Mouse (Mus musculus) right cerebral cortex, postnatal 4 days (tissue): ENCODE measurements at regions not wholly inside any gene's neighbourhood (a gene's known extent, or its start where the extent isn't known, plus 50 kb on each side); places are given as distances from the start of the nearest gene placed in this dataset.
A peak's percentile ranks its signal among the peaks of the same experiment; 100 is the strongest.

ENCODE experiments used
- DNase-seq: peaks from one replicate; pipeline ENCODE4 v3.0.0-alpha.2; 2022

DNA sequence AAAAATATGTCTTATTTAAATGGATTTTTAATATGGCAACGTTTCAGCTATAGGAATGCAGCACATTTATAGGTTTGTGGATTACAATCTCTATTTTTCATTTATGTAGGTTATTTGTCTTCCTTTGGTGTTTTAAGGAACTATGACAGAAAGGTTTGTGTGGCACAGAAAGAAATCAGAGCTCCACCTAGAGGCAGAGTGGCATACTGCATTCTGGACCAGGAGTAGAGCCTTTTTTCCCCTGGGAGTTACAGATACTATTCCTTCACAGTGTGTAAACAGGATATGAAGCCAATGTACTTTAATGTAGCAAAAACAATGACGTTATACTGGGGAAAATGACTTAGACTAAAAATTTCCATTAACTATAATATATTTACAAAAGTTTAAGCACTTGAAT is 94.9 kb upstream of the St8sia4 start:
- DNase-seq: peak; percentile 59

DNA sequence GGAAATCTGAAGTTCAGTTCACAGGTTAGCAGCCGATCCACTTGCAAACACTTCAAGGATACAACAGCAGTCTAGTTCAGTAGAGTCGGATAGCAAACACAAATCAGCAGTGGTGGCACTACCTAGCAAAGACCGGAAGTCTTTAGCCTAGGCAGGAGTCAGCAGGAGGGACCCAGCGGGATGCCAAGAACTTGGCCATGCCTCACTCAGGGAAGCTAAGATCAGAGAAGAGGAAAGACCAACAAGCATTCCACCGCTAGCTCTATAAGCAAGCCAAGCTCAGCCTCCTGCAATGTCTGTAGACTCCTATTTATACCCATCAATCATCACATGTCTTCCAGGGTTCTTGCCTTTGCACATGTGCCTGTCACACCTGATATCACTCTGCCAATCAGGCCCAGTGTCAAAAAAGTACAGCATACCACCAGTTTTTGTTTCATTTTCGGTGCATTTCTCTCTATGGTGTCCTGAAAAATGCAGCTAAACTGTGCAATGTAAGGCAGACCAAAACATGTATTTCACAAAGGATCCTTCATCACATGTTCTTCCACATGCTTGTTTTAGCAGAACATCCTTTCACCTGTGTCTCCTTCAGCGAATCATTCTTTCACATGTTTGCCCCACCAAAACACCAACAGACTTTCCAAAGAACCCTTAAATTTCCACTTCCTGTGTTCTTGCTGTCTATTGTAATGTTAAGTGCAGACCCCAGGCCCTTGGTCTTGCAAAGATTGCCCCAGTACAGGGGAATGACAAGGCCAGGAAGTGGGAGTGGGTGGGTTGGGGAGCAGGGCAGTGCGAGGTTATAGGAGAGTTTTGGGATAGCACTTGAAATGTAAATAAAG is 86.9 kb upstream of the St8sia4 start:
- DNase-seq: no peak

- no peak for DNase-seq
Measured at GRCm38 (mm10) chr1:95753517-95753916, 86.1 kb upstream of the St8sia4 start.

DNA sequence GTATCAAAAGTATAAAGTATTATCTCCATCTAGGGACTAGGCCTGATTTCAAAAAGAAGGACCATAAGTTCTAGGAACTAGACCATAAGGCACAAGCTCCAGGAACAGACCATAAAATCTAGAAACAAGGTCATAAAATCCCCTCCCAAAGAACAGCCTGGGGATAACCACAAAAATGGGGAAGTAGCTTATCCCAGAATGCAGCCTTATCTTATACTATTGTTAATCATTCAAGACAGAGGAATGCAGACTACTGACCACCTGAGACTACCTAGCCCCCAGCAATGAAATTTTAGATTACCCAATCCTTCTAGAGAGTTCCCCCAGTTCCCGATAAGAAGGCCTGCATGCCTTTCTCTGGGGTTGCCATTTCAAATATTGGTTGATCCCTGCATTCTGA is 81.6 kb upstream of the St8sia4 start:
- no peak for DNase-seq

DNA sequence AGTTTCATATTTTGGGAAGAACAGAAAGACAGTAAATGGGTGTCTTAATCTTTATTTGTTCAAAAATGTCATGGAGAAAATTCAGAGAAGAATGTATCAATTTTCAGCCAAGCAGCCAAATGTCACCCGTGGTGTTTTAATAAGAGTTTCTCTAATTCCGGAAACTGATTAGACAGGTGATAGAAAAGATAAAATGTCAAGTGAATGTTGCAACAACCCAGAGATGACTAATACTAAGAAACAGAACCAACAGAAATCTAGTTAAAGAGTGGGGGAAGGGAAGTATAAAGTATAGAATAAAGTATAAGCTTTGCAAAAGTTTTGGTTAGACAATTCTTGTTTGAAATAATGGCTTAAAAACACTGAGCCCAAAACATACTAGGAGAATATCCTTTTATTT is 79.9 kb upstream of the St8sia4 start:
- no peak for DNase-seq

- no peak for DNase-seq
Measured at GRCm38 (mm10) chr1:95744446-95744845, 77.1 kb upstream of the St8sia4 start.

- no peak for DNase-seq
Measured at GRCm38 (mm10) chr1:95743334-95743733, 76.0 kb upstream of the St8sia4 start.

DNA sequence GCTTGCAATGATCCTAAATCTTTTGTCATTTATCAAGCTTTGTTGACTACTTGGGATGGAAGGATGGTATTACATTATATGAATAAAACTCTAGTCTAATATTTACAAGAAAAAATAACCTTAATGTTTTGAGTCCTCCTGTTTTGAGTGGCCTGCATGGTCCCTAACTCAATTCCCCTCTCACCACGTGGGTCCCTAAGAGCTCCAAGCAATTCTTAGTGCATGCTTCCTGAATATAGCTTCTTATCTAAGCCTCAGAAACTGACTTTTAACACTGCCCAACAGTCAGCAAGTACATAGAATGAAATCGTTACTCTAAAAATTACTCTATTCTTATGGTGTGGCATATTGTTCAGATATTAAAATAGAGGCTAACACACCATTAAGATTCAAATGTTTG is 52.1 kb upstream of the St8sia4 start:
- DNase-seq: no peak

DNA sequence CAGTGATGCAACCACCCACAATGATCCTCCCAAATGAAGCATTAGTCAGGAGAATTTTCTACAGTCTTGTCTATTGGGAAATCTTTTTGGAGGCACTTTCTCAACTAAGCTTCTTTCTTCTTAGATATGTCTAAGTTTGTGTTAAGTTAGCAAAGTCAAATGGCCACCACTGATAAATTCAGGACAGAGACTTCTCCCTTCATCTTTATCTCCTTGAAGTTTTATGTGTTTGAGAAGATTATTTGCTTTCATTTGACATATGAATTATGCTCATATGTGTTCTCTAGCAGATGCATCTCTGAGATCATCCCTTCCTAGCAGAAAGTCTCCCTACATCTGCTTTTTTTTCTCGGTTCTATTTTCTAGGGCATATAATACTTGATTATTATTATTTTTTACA is 51.4 kb upstream of the St8sia4 start:
- no peak for DNase-seq
